Mouse (Mus musculus): ENCODE results near the gene Hk1.

DNA sequence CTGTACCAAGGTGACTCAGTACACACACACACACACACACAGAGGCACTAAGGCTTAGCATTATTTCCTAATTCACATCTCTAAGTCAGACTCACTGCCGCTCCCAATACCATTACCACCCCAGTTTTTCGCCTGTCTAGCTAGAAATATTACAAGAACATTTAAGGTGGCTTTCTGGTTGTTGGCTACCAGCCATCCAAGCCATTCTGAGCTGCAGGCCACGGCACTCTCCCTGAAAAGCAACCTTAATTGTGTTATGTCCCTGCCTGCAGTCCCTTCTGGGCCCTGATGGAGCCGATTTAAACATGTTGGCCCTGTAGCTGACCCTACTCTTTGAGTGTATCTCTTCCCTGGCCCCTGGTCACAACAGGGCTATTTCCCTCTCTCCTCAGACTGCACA lies 37.8 kb downstream of the Hk1 start:
- TF ChIP-seq CTCF (IDR thresholded peaks at IDR 0.05; ENCODE audit: low read depth, low read length) = no peak
- no peak for TF ChIP-seq POLR2A (IDR thresholded peaks at IDR 0.05; ENCODE audit: extremely low read depth, insufficient read depth, low read length)
